Mouse (Mus musculus) heart, adult 9 months (tissue): Measurements from ENCODE around the gene Bdkrb2.

ENCODE experiments used
- DNase-seq, 2 experiments: peaks; one replicate each; pipeline ENCODE4 v3.0.0; 2022; ENCODE audit warnings: low spot score in 2 of 2

Gene Bdkrb2

DNA sequence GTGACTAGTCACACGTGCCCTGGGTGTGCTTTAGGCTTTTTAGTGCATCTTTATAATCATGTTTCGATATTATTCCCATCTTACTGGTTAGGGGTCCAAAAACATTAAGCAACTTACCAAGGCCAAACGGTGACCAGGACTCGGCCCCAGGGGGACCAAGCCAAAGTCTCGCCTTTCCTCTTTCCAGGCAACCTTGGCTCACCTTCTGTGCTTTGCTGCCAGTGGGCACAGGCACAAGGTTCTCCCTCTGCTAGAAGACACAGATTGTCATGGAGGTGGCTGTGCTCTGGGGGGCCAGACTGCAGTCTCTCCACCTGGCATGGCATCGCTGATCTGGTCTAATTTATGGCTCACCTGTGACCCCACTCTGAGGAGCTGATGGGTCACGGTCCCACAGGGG lies 27.8 kb downstream of the Bdkrb2 start:
- no peak for DNase-seq

DNA sequence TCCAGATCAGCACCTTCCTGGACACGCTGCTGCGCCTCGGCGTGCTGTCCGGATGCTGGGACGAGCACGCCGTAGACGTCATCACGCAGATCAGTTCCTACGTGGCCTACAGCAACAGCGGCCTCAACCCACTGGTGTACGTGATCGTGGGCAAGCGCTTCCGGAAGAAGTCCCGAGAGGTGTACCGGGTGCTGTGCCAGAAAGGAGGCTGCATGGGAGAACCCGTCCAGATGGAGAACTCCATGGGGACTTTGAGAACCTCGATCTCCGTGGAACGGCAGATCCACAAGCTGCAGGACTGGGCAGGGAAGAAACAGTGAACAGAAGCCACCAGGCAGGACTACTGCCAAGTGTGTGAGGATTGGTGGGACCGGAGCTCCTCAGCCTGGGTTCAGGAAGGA lies 29.3 kb downstream of the Bdkrb2 start:
- no peak for DNase-seq

GRCm38 (mm10) chr12:105593471-105593870 lies 30.4 kb downstream of the Bdkrb2 start:
- DNase-seq = no peak

DNA sequence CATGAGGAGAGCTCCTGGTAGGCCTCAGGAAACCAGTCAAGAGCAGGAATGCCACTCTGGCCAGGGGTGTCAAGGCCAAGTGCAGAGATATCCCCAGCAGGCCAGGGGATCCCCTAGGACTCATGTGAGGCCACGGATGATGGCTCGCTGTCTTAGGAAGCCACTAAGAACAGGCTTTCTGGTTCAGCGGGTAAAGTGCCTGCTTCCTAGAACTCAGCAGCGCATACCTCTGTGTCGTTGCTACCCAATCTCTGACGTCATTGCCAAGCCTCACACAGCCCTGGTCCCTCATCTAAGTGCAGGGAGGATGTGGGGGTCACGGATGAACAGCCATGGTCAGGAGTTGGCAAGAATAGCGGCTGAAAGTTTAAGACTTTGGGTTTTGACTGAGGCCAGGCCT lies 34.1 kb downstream of the Bdkrb2 start:
- DNase-seq = no peak

DNA sequence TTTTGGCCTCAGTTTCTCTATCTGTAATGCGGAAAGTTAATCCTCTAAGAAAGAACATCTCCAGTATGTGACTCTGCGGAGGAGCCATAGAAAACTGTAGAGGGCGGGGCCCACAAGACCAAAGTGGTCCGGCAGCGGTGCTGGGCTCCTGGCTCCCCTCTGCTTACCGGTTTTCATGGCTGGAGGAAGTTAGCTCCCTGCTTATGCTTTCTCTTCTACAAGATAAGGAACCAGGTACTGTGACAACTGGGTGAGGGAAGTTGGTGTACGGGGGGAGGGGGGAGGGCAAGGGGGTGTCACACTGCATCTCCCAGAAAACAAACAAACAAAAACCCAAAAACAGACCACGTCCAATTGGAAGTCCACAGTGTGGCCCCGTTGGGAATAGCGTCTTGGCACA lies 35.5 kb downstream of the Bdkrb2 start:
- DNase-seq = no peak

DNA sequence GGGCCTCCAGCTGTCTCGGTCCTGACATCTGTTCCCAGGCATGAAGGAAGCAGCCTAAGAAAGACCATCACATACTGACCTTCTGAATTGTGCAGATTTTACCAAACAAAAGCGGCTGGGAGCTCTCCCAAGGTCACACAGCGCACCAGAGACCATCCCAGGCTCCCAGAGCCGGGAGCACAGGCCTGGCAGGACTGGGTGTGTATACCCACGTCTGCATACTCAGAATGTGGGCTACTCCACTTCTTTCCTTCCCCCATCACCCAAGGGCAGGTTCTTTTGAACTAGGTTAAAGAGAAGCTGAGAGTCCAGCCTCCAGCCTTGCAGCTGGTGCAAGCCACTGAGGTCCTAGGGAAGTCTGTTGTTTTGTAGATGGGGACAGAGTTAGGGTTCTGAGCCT lies 36.1 kb downstream of the Bdkrb2 start:
- no peak for DNase-seq

DNA sequence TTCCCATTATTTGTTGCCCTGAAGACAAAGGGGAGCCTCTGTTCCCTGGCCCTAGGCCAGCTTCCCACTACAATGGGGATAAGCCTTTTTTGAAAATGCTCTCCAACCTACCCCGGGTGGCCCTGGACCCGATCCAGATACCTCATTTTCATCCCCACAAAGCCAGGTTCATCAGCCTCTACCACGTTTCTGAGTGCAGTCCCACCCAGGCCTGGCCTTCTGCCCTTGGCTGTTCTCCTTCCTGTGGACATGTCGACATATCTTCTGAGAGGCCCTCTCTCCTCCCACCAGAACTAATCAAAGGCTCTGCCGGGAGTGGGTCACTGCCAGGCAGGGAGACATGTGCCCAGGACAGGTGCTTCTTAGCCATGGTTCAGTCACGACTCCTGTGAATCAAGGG lies 38.6 kb downstream of the Bdkrb2 start:
- no peak for DNase-seq

GRCm38 (mm10) chr12:105602581-105603210 lies 39.7 kb downstream of the Bdkrb2 start, which contains the start of gene Bdkrb1:
Gene Bdkrb1 (plus strand): TSS chr12:105603085.
- DNase-seq = no peak

DNA sequence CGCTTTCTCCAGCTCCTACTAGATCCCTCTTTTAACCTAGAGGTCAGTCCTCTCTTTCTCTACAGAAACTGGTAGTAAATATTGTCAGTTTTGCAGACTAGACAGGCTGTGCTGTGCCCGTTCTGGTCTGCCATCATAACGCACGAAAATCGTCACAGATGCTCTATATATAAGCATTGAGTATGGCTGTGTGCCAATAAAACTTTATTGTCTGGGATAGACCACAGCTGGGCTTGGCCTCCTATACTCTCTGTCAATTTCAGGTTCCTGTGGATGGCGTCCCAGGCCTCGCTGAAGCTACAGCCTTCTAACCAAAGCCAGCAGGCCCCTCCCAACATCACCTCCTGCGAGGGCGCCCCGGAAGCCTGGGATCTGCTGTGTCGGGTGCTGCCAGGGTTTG lies 40.9 kb downstream of the Bdkrb2 start:
- no peak for DNase-seq

- no peak for DNase-seq
Measured at GRCm38 (mm10) chr12:105605212-105605611, 42.2 kb downstream of the Bdkrb2 start.

DNA sequence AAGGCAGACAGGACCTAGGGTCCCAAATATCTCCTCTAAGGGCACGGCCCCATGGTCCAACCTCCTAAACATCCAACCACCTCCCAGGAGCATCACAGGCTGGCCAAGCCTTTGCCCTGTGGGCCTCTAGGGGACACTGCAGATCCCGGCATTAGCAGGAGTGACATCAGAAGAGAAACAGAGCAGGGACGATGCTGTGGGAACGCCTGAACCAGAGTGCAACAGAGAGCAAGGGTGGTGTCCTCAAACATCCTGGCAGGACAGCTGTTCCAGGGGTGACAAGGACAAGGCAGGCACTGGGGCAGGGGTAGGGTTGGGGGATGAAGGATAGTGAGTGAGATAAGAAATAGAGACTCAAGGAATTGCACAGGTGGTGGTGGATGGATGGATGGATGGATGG lies 43.9 kb downstream of the Bdkrb2 start:
- DNase-seq = no peak

GRCm38 (mm10) chr12:105611045-105611444 lies 48.0 kb downstream of the Bdkrb2 start:
- DNase-seq = no peak

GRCm38 (mm10) chr12:105611748-105612147 lies 48.7 kb downstream of the Bdkrb2 start:
- DNase-seq = no peak

DNA sequence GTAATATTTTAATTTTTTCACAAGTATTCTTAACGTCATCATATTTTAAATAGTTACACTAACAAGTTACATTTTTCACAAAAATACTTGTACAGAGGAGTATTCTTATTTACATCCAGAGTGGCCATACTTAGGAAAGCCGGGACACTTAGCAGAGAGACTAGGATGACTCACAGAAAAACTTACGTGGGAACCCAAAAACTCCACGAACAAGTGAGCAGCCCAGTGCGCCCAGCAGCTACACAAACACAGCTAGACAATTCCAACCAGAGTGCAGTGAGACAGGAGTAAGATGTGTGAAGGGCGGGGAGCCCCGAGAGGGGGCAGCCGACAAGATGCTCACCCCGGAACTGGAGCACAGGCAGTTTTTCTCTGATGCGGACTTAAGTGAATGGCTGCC lies 50.5 kb downstream of the Bdkrb2 start:
- DNase-seq = no peak

DNA sequence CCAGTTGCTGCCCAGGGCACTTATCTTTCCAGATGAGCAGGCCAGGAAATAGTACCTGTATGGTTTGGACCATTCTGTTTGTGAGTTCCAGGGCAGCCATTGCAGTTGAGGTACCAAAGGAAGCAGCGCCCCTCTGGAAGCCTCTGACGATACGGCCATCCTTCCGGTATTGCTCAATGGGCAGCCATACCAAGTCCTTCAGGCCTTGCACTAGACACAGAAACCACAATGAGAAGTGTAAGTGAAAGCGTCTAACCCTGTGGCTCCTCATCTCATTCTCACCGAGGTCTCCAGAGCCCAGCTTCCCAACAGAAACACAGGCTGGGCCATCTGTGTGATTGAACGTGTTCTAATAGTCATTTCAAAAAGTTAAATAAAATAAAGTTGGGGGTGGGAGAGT lies 59.0 kb downstream of the Bdkrb2 start:
- no peak for DNase-seq

DNA sequence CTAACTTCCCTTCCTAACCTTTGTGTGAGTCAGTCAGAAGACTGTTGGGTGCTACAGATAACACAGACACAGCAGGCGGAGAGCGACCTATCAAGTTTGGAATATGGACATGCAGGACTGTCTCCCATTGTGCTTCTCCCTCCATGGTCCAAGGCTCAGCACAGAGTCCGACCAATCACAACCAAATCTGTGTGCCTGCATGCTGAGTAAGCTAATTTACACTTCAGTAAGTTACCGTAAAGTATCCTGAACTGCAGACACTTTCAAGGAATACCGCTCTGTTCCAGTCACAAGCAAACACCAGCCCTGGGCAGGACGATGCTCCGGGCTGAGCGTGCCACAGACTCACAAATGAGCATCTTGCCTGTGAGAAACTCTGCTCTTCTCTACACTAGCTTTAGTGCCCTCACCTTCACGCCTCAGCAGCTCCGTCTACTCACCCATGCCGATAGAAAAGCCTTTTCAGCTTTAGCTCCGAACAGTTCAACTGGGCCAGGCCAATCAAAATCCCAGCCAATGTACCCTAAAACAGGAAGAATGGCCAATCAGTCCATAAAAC lies 60.0 kb downstream of the Bdkrb2 start:
- no peak for DNase-seq

DNA sequence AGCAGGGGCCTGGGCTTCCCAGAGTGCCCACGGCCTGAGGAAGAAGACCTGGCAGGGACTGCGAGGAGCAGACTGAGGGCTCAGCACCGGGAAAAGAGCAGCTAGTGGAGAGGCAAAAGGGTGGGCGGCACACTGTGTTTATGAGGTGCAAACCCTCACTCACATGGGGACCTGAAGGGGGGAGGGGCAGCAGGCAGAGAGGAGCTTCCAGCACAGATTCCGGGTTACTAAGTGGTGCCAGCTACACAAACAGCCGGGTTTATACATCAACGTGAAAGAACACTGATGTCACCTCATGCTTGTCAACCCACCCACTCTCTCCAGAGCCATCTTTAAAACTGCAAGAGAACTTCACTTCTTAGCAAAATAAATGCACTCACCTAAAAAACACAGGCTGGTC lies 62.8 kb downstream of the Bdkrb2 start:
- no peak for DNase-seq

GRCm38 (mm10) chr12:105634374-105635067 lies 71.5 kb downstream of the Bdkrb2 start:
- no peak for DNase-seq

- DNase-seq = no peak
Measured at GRCm38 (mm10) chr12:105636551-105636950, 73.5 kb downstream of the Bdkrb2 start.

DNA sequence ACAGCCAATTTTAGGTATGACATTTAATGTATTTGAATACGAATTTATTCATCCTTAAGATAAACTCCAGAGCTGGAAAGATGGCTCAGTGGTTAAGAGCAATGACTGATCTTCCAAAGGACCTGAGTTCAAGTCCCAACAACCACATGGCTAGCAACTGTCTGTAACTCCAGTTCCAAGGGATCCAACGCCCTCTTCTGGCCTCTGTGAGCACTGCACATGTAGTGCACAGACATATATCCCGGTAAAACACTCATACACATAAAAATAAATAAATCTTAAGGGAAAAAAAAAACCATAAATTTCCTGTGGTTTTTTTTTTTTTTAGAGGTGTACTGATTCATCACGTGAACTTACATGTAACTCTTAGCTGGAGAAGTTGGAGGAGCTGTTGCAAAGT lies 74.5 kb downstream of the Bdkrb2 start:
- DNase-seq = no peak

DNA sequence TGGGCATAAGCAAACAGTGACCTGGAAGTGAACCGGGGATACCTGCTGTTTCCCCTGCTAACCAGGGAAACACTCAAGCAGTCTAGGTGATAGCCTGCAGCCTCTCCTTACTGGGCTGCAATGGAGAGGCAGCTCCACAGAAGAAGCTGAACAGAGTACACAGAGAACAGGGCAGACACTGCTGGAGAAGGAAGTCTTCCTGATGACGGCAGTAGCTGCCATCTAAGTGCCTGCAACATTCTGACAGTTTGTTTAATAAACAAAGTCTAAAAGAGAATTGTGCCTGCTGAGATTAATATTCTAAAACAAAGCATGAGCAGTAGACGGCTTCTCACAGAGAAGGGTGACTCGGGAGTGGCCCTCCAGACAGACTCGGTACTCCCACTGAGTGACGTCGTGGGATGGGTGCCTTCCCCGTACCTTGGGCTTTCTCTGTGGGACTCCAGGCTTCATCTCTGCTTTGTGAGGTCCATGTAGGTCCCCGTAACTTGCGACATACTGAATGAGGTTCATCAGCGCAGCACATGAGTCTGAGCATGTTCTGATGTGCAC lies 79.8 kb downstream of the Bdkrb2 start:
- no peak for DNase-seq
